Mouse (Mus musculus): ENCODE measurements around the gene Arpc5l.
A peak's percentile ranks its signal among the peaks of the same experiment; 100 is the strongest.

Gene Arpc5l

GRCm38 (mm10) chr2:38999910-39000586, 5.1 kb upstream of the Arpc5l start:
- DNase-seq (ENCODE audit: low read depth, low spot score) = peak; percentile 29

GRCm38 (mm10) chr2:39000587-39000919, 4.6 kb upstream of the Arpc5l start:
- DNase-seq (ENCODE audit: low read depth, low spot score) = no peak

- DNase-seq (ENCODE audit: low read depth, low spot score) = no peak
These were observed 3.3 kb upstream of the Arpc5l start for GRCm38 (mm10) chr2:39001866-39002265.

DNA sequence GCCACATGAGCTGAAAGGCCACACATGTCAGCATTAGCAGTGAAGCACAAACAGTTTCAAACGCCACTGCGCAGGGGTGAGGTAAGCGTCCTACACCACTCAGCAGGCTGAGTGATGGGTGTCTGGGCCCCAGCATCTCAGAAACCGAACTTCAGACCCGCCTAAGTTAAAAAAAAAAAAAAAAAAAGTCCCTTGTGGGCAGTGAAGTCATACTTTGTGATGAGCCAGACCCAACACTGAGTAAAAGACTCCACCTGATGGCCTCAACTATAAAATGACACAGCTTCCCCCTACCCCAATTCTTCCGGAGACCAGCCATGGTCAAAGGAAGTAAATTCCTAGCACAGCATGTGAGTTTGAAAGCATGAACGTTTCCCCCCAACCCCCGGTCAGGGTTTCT, 2.0 kb upstream of the Arpc5l start:
- no peak for DNase-seq (ENCODE audit: low read depth, low spot score)

GRCm38 (mm10) chr2:39003512-39003911, 1.6 kb upstream of the Arpc5l start:
- no peak for DNase-seq (ENCODE audit: low read depth, low spot score)

GRCm38 (mm10) chr2:39004372-39004771, 776 bp upstream of the Arpc5l start:
- DNase-seq (ENCODE audit: low read depth, low spot score) = no peak

- DNase-seq (ENCODE audit: low read depth, low spot score) = peak; percentile 86
These were observed 479 bp downstream of the Arpc5l start, which contains the start of gene Rpl35 for GRCm38 (mm10) chr2:39005574-39006079. Gene Rpl35 (minus strand): TSS chr2:39005624.

DNA sequence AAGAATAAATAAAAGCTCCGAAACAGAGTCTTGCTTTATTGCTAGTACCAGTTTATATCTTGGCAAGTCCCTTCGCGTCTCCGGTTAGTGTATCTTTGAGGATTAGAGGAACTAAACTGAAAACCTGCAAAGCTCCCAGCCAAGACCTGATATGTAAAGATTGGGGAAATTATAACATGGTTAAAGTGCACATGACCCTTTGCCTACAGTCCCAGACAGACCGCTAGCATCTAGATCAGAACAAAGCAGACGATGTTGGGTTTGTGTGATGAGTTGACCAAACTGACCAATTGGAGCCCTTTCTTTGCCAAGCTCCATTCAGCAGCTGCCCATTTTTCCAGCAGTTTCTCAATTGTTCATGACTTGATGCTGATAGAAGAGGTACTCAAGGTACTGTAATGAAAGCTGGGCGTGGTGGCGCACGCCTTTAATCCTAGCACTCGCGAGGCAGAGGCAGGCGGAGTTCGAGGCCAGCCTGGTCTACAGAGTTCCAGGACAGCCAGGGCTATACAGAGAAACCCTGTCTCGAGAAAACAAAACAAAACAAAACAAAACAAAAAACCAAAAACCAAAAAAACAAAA, 1.1 kb downstream of the Arpc5l start:
- peak; percentile 69 for DNase-seq (ENCODE audit: low read depth, low spot score)

DNA sequence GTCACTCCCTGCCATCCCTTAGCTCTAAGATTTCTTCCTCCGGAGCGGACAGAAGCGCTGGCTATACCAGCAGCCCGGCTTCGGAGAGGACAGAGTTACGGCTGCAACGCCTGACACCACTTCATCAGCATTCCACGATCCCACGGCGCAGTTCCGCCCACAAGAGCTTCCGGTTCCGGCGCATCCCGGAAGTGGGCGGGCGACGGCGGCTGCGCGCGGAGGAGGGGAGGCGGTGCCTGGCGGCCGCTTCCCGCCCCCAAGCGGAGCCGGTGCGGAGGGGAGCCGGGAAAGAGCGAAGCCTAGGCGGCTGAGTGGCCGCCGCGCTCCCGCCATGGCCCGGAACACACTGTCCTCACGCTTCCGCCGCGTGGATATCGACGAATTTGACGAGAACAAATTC, 2.7 kb downstream of the Arpc5l start:
- peak; percentile 96 for DNase-seq (ENCODE audit: low read depth, low spot score)

- no peak for DNase-seq (ENCODE audit: low read depth, low spot score)
These were observed 3.3 kb downstream of the Arpc5l start for GRCm38 (mm10) chr2:39008350-39008851.

- peak; percentile 92 for DNase-seq (ENCODE audit: low read depth, low spot score)
These were observed 3.8 kb downstream of the Arpc5l start for GRCm38 (mm10) chr2:39008954-39009365.

DNA sequence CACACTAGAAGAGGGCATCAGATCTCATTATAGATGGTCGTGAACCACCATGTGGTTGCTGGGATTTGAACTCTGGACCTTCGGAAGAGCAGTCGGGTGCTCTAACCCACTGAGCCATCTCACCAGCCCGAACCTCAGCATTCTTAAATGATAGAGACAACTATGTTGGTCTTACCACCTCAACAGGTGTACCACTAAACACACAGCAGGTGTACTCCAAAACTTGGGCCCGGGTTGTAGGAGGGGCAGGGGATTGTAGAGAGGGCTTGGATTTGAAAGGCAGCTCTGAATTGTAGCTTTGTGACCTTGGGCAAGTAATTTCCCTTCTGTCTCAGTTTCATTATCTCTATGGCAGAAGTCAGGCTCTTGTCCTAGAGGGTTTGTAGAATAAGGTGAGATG, 5.0 kb downstream of the Arpc5l start:
- peak; percentile 59 for DNase-seq (ENCODE audit: low read depth, low spot score)

DNA sequence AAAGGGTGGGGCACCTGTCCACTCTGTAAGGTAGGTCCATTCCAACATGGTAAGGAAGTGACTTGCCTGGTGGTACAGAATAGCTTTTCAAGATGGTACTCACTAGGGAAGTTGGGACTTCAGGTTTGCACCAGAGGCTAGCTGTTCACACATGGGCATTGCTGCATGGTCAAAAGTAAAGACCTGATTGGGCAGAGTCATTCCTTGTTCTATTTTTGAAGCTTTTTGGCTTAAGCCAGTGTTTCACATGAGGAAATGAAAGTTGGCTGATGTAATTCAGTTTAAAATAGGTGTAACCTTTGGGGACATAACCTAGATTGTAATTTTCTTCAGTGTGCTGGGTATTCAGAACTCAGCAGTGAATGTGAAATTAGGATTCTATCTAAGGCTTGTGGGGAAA, 6.1 kb downstream of the Arpc5l start:
- peak; percentile 86 for DNase-seq (ENCODE audit: low read depth, low spot score)

GRCm38 (mm10) chr2:39011971-39012370, 6.8 kb downstream of the Arpc5l start:
- no peak for DNase-seq (ENCODE audit: low read depth, low spot score)

DNA sequence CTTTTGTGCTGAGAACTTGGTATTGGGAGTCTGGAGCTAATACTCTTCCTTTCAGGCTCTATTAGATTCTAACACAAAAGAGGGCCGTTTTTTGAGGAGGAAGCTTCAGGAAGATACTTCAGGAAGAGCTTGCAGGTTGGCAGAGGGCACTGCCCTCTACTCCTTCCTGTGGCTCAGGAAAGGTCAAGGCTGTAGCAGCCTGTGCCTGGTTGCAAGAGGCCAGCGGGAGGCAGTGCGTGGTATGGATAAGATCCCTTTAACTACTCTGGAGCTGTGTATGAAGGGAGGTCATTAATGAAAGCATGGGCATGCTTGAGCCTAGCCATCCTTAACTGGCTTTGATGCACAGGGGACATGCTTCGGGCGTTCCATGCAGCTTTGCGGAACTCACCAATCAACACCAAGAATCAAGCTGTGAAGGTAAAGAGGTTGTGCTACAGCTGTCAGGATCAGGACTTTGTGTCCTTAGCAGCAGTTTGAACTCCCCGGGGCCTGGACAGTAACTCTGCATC, 7.7 kb downstream of the Arpc5l start:
- DNase-seq (ENCODE audit: low read depth, low spot score) = no peak

- DNase-seq (ENCODE audit: low read depth, low spot score) = peak; percentile 49
These were observed 11.4 kb downstream of the Arpc5l start for GRCm38 (mm10) chr2:39016581-39016980.

GRCm38 (mm10) chr2:39020004-39020403, 14.9 kb downstream of the Arpc5l start:
- no peak for DNase-seq (ENCODE audit: low read depth, low spot score)

GRCm38 (mm10) chr2:39031611-39032010, 26.5 kb downstream of the Arpc5l start:
- DNase-seq (ENCODE audit: low read depth, low spot score) = no peak

- DNase-seq (ENCODE audit: low read depth, low spot score) = no peak
These were observed 35.1 kb downstream of the Arpc5l start for GRCm38 (mm10) chr2:39040215-39040614.

- DNase-seq (ENCODE audit: low read depth, low spot score) = no peak
These were observed 43.4 kb downstream of the Arpc5l start for GRCm38 (mm10) chr2:39048515-39048914.

- no peak for DNase-seq (ENCODE audit: low read depth, low spot score)
These were observed 59.7 kb downstream of the Arpc5l start for GRCm38 (mm10) chr2:39064687-39065399.

Data from A20 (cell line).